Mouse (Mus musculus) brown adipose tissue, adult 24 weeks (tissue): Measurements from ENCODE around the gene Sfmbt2. TPM values are rescaled to one million over a fixed set of nuclear protein-coding genes. Genes with fewer than 3 reads are reported as not detected.

Source experiments
- H3K27ac ChIP-seq: fragments of 200-500 bp; replicated peaks from 2 replicates; pipeline ENCODE4 v1.5.1; 2012; ENCODE audit warnings: low read depth, mild to moderate bottlenecking, low read length
- H3K4me1 ChIP-seq: fragments of 200-500 bp; 2 replicates; pipeline ENCODE4 v1.6.1; 2012; ENCODE audit warnings: low read length, mixed read lengths; ENCODE audit not compliant: control insufficient read depth, insufficient read depth, insufficient read length
- H3K4me3 ChIP-seq: fragments of 200-500 bp; 2 replicates; pipeline ENCODE4 v1.5.1; 2012; ENCODE audit warnings: low read depth, mild to moderate bottlenecking, low read length, moderate library complexity; ENCODE audit not compliant: insufficient read depth
- polyA plus RNA-seq: library from polyadenylated mRNA; stranded (reverse); fragments of >200 nt; gene quantifications from 2 replicates; pipeline ENCODE4 v1.2.4, GENCODE M21; 2012; ENCODE audit not compliant: missing spikeins, insufficient read depth, insufficient read length

Gene Sfmbt2
- polyA plus RNA-seq, 1 experiment = not detected

DNA sequence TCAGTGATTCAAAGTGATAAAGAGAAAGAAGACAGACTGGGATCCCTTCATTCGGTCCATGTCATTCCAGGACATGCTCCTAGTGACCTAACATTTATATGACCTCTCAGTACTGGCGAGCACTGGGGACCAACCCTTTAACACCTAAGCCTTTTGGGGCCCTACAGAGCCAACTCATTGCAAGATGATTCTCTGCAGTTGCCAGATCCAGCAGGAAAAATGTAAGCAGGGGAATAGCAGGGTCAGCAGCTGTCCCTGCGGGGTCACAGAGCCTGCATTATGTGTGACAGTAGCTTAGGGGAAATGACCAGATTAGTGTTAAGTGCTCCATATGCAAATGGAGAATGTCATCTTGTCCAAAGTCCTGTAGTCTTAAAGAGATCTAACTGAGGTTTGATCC is 195.2 kb downstream of the Sfmbt2 start:
- H3K4me3 ChIP-seq = no peak overlapping the region
- H3K4me1 ChIP-seq = no peaks in the 10 kb centered on the region
- H3K27ac ChIP-seq = no peak overlapping the region

GRCm38 (mm10) chr2:10569392-10569791 is 199.1 kb downstream of the Sfmbt2 start:
- Histone ChIP-seq H3K4me1 (no peaks in the 10 kb centered on the region), H3K4me3 (no peak overlapping the region), H3K27ac (no peak overlapping the region)

DNA sequence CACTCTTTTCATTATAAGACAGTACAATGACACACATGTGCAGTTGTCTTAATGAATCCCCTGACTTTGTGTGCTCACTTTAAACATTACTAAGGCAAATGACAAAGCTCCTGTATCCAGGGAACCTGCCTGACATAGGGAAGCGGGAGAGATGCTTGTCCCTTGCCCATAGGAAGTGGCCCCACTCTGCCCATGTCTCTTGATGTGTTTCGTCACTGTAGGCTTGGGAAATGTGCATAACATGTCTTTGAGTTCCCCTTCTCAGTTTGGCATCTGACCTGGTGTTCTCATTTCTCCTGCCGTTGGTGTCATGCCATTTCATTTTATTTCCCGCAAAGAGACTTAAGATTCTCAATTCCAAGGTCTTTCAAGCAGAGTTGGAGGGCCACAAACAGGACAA is 202.0 kb downstream of the Sfmbt2 start:
- Histone ChIP-seq H3K27ac (no peak overlapping the region), H3K4me1 (no peaks in the 10 kb centered on the region), H3K4me3 (no peak overlapping the region)

GRCm38 (mm10) chr2:10575962-10576740 is 205.8 kb downstream of the Sfmbt2 start:
- no peaks in the 10 kb centered on the region for H3K4me1 ChIP-seq
- H3K4me3 ChIP-seq = no peak overlapping the region
- H3K27ac ChIP-seq = no peak overlapping the region

DNA sequence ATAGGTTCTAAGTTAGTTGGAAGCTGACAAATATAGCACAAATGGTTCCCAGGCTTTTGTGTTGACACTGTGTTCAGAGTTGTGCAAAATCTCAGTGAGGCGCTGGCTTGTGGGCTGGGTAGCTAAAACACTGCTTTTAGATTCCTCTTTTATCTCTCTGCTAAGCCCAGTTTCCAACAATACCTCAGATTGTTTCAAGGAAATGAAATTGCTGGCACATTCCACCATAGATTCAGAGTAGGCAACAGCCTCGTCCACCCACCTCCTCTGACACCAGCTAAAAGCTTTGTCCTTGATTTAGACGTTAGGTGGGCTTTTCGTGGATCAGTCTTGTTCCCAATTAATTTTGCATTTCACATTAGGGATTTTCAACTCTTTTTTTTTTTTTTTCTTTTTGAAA is 212.4 kb downstream of the Sfmbt2 start:
- H3K4me1 ChIP-seq = no peaks in the 10 kb centered on the region
- H3K27ac ChIP-seq = no peak overlapping the region
- no peak overlapping the region for H3K4me3 ChIP-seq

DNA sequence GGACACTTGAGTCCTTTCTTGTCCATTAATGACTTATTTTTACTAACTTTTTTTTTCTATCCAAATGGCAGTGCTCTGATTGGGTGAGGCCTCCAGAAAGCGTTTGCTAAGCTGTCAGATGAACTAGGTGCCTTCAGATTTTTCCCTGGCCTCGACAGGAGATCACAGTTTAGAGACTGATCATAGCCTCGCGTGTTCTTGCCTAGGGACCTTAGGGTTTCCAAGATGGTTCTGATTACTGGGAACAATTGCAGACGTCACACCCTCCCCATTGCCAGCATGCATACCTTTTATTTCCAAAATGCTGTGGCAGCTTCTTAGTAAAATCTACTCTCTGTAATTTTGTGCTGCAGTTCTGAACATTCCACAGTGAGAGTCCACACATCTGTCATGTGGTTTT is 212.8 kb downstream of the Sfmbt2 start:
- H3K4me3 ChIP-seq = no peak overlapping the region
- H3K27ac ChIP-seq = no peak overlapping the region
- no peaks in the 10 kb centered on the region for H3K4me1 ChIP-seq

DNA sequence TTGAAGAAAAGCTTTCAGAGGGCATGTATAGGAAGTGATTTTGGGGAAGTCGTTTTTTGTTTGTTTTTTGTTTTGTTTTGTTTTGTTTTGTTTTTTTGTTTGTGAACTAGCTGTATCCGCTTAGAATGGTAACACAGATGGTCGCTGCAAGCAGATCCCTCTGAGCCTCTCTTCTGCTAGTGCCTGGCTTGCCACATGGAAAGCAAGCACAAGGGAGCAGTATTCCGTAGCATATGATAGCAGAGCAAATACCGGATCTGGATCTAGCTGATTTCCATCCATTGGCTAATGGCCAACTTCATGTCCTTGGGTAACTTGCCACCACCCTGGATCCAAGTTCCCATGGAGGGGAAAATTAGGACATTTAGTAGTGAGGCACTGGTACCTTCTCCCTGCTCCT is 221.0 kb downstream of the Sfmbt2 start:
- Histone ChIP-seq H3K27ac (no peak overlapping the region), H3K4me3 (no peak overlapping the region), H3K4me1 (no peaks in the 10 kb centered on the region)

GRCm38 (mm10) chr2:10615500-10615899 is 245.2 kb downstream of the Sfmbt2 start:
- no peak overlapping the region for H3K27ac ChIP-seq
- no peak overlapping the region for H3K4me3 ChIP-seq
- no peaks in the 10 kb centered on the region for H3K4me1 ChIP-seq

Other genes starting within 250 kb of the Sfmbt2 start
- gene Itih2, start 239.1 kb upstream of the Sfmbt2 start, polyA plus RNA-seq = 0.44 and 0.58 TPM in 2 replicates
- 48.7 and 77.9 TPM in 2 replicates for gene Itih5, start 216.9 kb upstream of the Sfmbt2 start, polyA plus RNA-seq